Mouse (Mus musculus) cortical plate, adult 2 months (tissue): ENCODE data around the gene Ccdc171. TPM values are rescaled to one million over a fixed set of nuclear protein-coding genes. Genes with fewer than 3 reads are reported as not detected.

Experiments used
- H3K27ac ChIP-seq: fragments of 200-500 bp; 2 replicates; pipeline ENCODE4 v1.5.1; 2012; ENCODE audit warnings: low read length, control low read depth, inconsistent platforms; ENCODE audit not compliant: insufficient read depth
- H3K4me1 ChIP-seq: fragments of 200-500 bp; 2 replicates; pipeline ENCODE4 v1.6.1; 2011; ENCODE audit warnings: low read length; ENCODE audit not compliant: control insufficient read depth, insufficient read depth
- H3K4me3 ChIP-seq: fragments of 200-500 bp; 2 replicates; pipeline ENCODE4 v1.5.1; 2011; ENCODE audit warnings: mild to moderate bottlenecking, low read length, control low read depth; ENCODE audit not compliant: insufficient read depth
- CTCF ChIP-seq: fragments of 200-500 bp; IDR thresholded peaks from 2 replicates; pipeline ENCODE4 v1.5.1; 2011; ENCODE audit warnings: mild to moderate bottlenecking, control low read depth, low read length; ENCODE audit not compliant: insufficient read depth; ENCODE audit errors: extremely low read depth
- POLR2A ChIP-seq: fragments of 200-500 bp; IDR thresholded peaks from 2 replicates; pipeline ENCODE4 v1.6.1; 2011; ENCODE audit warnings: mild to moderate bottlenecking, low read length, control low read depth; ENCODE audit not compliant: insufficient read depth; ENCODE audit errors: extremely low read depth
- polyA plus RNA-seq: library from polyadenylated mRNA; depleted of rRNA; stranded (reverse); fragments of >200 nt; gene quantifications from 2 replicates; pipeline ENCODE4 v1.2.3, GENCODE M21; 2012; rRNA removed

The Ccdc171 gene
- polyA plus RNA-seq, 1 experiment = 4.1 TPM

GRCm38 (mm10) chr4:83830891-83831880 is 305.8 kb downstream of the Ccdc171 start:
- H3K4me3 ChIP-seq = no peak overlapping the region
- H3K27ac ChIP-seq = no peak overlapping the region
- no peaks in the 10 kb centered on the region for H3K4me1 ChIP-seq
- TF ChIP-seq POLR2A = no peak
- TF ChIP-seq CTCF = no peak

- no peak for TF ChIP-seq CTCF
- no peak for TF ChIP-seq POLR2A
- H3K27ac ChIP-seq = no peak overlapping the region
- H3K4me3 ChIP-seq = no peak overlapping the region
- no peaks in the 10 kb centered on the region for H3K4me1 ChIP-seq
Measured at GRCm38 (mm10) chr4:83839077-83839476, 313.7 kb downstream of the Ccdc171 start.

- no peaks in the 10 kb centered on the region for H3K4me1 ChIP-seq
- TF ChIP-seq POLR2A (no peak), CTCF (no peak)
Measured at GRCm38 (mm10) chr4:83846304-83846703, 321.0 kb downstream of the Ccdc171 start.

GRCm38 (mm10) chr4:83853885-83854284 is 328.5 kb downstream of the Ccdc171 start:
- no peak for TF ChIP-seq CTCF
- TF ChIP-seq POLR2A = no peak
- Histone ChIP-seq H3K4me1 (no peaks in the 10 kb centered on the region), H3K4me3 (no peak overlapping the region), H3K27ac (no peak overlapping the region)

More at GRCm38 (mm10) chr4:83846304-83846703, 321.0 kb downstream of the Ccdc171 start:
- Histone ChIP-seq H3K4me3 (no peak overlapping the region), H3K27ac (no peak overlapping the region)

DNA sequence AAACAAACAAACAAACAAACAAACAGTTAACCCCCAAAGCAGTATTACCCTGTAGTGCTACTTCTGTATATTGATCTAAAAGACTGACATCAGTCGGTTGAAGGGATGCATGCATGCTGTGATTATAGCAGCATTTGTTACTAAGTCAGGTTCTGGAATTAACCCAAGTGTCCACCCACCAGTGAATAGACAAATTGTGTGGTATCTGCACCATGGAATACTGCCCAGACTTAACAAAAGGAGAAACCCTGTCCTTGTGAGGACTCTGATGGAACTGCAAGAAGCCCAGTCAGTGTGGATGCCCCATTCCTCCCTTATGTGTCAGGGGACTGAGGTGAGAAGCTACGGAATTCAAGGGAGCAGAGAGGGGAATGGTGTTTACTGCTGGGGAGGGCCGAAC is 336.4 kb downstream of the Ccdc171 start:
- H3K4me1 ChIP-seq = no peaks in the 10 kb centered on the region
- no peak for TF ChIP-seq POLR2A
- TF ChIP-seq CTCF = no peak
- H3K27ac ChIP-seq = no peak overlapping the region
- no peak overlapping the region for H3K4me3 ChIP-seq

DNA sequence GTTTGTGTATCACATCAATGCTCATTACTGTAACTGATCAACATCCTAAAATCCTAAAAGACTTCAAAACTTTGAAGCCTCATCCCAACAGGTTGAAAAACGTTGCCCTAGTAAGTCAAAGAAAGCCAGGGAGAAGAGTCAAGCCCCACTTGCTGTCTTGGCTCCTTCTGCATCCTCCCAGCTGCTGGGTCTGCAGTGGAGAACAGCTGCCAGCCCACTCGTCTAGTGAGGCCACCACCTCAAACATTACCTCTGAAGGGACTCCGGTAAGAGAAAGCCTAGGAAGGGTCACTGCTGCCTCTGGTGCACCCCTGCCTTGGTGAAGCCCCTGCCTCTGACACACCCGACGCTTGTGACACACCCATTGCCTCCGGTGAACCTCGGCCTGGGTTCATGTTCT is 336.9 kb downstream of the Ccdc171 start:
- no peak overlapping the region for H3K4me3 ChIP-seq
- no peak for TF ChIP-seq CTCF
- H3K27ac ChIP-seq = no peak overlapping the region
- H3K4me1 ChIP-seq = no peaks in the 10 kb centered on the region

DNA sequence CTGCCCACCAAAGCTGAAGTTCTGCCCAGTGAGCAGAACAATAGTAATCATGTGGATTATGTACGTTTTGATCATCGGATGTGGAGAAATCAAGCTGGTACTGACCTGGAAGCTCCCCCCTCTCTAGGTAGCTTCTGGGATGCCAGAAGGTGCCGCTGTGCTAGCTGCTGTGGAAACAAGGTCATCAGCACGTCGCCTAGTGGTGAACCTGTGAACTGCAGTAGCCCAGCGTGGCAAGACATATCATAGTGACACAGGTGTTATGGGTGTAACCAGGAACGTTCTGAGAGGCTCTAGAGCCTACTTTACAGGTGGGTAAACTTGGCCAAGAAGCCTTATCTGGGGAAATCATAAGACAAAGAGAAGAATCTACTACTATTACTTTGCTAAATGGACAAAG is 351.3 kb downstream of the Ccdc171 start:
- no peak overlapping the region for H3K27ac ChIP-seq
- H3K4me1 ChIP-seq = no peaks in the 10 kb centered on the region
- no peak for TF ChIP-seq CTCF
- no peak for TF ChIP-seq POLR2A
- no peak overlapping the region for H3K4me3 ChIP-seq

DNA sequence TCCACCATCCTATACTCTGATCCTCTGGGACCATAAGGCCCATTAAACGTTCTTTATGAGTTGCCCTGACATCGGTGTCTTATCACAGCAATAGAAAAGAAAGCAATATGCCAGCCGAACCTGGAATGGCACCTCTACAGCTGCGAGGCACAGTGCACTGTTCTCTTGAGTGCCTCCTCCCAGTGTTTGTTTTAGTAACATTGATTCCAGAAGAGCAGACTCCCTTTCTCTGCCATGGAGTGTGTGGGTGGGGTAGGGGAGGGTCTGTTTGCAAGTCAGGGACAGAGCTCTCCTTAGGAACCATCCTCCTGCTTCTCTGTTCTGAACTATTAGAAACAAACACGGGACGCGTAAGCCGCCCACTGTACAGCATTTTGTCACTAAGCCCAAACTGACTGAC is 352.9 kb downstream of the Ccdc171 start:
- Histone ChIP-seq H3K27ac (no peak overlapping the region), H3K4me3 (no peak overlapping the region), H3K4me1 (no peaks in the 10 kb centered on the region)
- TF ChIP-seq POLR2A = no peak
- TF ChIP-seq CTCF = no peak

GRCm38 (mm10) chr4:83888459-83889054 is 363.2 kb downstream of the Ccdc171 start:
- no peak for TF ChIP-seq CTCF
- Histone ChIP-seq H3K4me3 (no peak overlapping the region), H3K4me1 (no peaks in the 10 kb centered on the region), H3K27ac (no peak overlapping the region)

DNA sequence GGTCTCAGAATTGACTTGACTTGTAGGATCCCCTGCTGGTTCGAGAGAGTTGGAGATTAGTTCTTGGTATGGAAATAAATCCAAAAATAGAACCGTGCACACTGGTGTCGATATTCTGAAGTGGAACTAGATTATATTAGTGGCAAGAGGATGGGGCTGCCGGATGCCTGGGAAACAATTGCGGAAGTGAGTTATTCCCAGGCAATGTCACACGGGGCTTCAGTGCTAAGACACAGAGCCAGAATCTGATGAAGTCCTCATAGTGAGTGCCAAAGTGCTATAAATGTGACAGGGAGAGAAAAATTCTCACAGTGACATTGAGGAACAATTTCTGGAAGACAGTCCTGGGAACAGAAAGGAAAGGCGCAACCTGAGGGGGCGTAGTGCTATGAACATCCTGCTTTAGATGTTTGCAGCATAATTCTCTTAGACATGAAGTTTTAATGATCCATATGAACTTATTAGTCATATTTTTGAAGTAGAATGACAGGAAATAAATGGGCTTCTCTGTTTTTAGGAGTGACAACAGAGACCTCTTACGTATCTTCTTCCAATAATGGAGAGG is 376.8 kb downstream of the Ccdc171 start:
- Histone ChIP-seq H3K4me3 (no peak overlapping the region), H3K4me1 (no peaks in the 10 kb centered on the region), H3K27ac (no peak overlapping the region)
- TF ChIP-seq POLR2A = no peak
- no peak for TF ChIP-seq CTCF

Other genes starting within 250 kb of the Ccdc171 start
- gene Ttc39b, start 201.3 kb upstream of the Ccdc171 start, polyA plus RNA-seq = 19.6 and 20.8 TPM in 2 replicates
- gene Snapc3, start 107.8 kb upstream of the Ccdc171 start, polyA plus RNA-seq = 28.9 and 31.8 TPM in 2 replicates
- gene Psip1, start 39.1 kb upstream of the Ccdc171 start, polyA plus RNA-seq = 179 and 187 TPM in 2 replicates